Mouse (Mus musculus): ENCODE data around the gene Dlk2. TPM values are rescaled to one million over a fixed set of nuclear protein-coding genes. Genes with fewer than 3 reads are reported as not detected.

Dlk2 gene
- polyA plus RNA-seq, 1 experiment from 2014 or later: 5.7 TPM

- Histone ChIP-seq H3K4me2 (peak within 1 kb of the TSS; percentile 88), H3K27me3 (replicated peaks) (no peaks in the 10 kb centered on the region), H3K9ac (peak within 1 kb of the TSS; percentile 72), H3K9me3 (no peaks in the 10 kb centered on the region), H3K4me1 (peaks cover 4% of the 10 kb centered on the region; the same call in 1 of the 2 replicates), H3K27ac (peak within 1 kb of the TSS; percentile 98), H3K4me3 (replicated peaks) (peak within 1 kb of the TSS; percentile 70), H3K36me3 (peaks cover 16% of the 10 kb centered on the region; the same call in 1 of the 2 replicates)
- WGBS: under 1% methylated on average over 40 of the region's 40 CpGs
- peak; percentile 98 for ATAC-seq (ENCODE audit: insufficient read depth, low FRiP score, low read depth)
Observed at GRCm38 (mm10) chr17:46327906-46328534, 30.8 kb downstream of the Dlk2 start, which contains the start of gene Abcc10. Gene Abcc10 (minus strand): TSS chr17:46328352.

GRCm38 (mm10) chr17:46328723-46329122 is 31.5 kb downstream of the Dlk2 start:
- Histone ChIP-seq H3K9ac (no peak overlapping the region), H3K27ac (peak overlapping the region; percentile 98; the same call in 1 of the 2 replicates)

GRCm38 (mm10) chr17:46336475-46336874 is 39.3 kb downstream of the Dlk2 start:
- Histone ChIP-seq H3K27me3 (replicated peaks) (no peaks in the 10 kb centered on the region), H3K9ac (no peak overlapping the region), H3K27ac (no peak overlapping the region), H3K9me3 (no peaks in the 10 kb centered on the region), H3K36me3 (no peaks in the 10 kb centered on the region), H3K4me1 (no peaks in the 10 kb centered on the region), H3K4me3 (replicated peaks) (no peak overlapping the region), H3K4me2 (no peak overlapping the region)
- ATAC-seq (ENCODE audit: insufficient read depth, low FRiP score, low read depth): no peak
- 21% methylated on average over 5 of the region's 5 CpGs for WGBS

More at GRCm38 (mm10) chr17:46328723-46329122, 31.5 kb downstream of the Dlk2 start:
- WGBS: 64% methylated on average over 6 of the region's 6 CpGs
- no peaks in the 10 kb centered on the region for H3K27me3 ChIP-seq (replicated peaks)
- no peak for ATAC-seq (ENCODE audit: insufficient read depth, low FRiP score, low read depth)
- H3K4me1 ChIP-seq: peaks cover 4% of the 10 kb centered on the region; the same call in 1 of the 2 replicates
- H3K9me3 ChIP-seq: no peaks in the 10 kb centered on the region
- peak overlapping the region; percentile 88 for H3K4me2 ChIP-seq
- peak overlapping the region; percentile 70; the same call in 1 of the 2 replicates for H3K4me3 ChIP-seq (replicated peaks)
- peaks cover 9% of the 10 kb centered on the region; the same call in 1 of the 2 replicates for H3K36me3 ChIP-seq

GRCm38 (mm10) chr17:46341208-46341607 is 44.0 kb downstream of the Dlk2 start:
- no peaks in the 10 kb centered on the region for H3K4me1 ChIP-seq
- ATAC-seq (ENCODE audit: insufficient read depth, low FRiP score, low read depth): no peak
- no peak overlapping the region for H3K4me2 ChIP-seq
- H3K9ac ChIP-seq: no peak overlapping the region
- no peak overlapping the region for H3K27ac ChIP-seq
- H3K4me3 ChIP-seq (replicated peaks): no peak overlapping the region
- H3K36me3 ChIP-seq: no peaks in the 10 kb centered on the region
- H3K9me3 ChIP-seq: no peaks in the 10 kb centered on the region
- 54% methylated on average over 7 of the region's 7 CpGs for WGBS
- no peaks in the 10 kb centered on the region for H3K27me3 ChIP-seq (replicated peaks)

GRCm38 (mm10) chr17:46351026-46351700 is 53.9 kb downstream of the Dlk2 start:
- H3K4me2 ChIP-seq: no peak overlapping the region
- no peaks in the 10 kb centered on the region; the same call in 1 of the 2 replicates for H3K9me3 ChIP-seq
- ATAC-seq (ENCODE audit: insufficient read depth, low FRiP score, low read depth): no peak
- 84% methylated on average over 8 of the region's 8 CpGs for WGBS
- no peaks in the 10 kb centered on the region for H3K4me1 ChIP-seq
- no peak overlapping the region for H3K4me3 ChIP-seq (replicated peaks)
- H3K27me3 ChIP-seq (replicated peaks): no peaks in the 10 kb centered on the region
- no peaks in the 10 kb centered on the region for H3K36me3 ChIP-seq
- no peak overlapping the region for H3K27ac ChIP-seq
- no peak overlapping the region for H3K9ac ChIP-seq

Other genes with a start within 250 kb of the Dlk2 start
- gene Mrps18a, start 186.4 kb upstream of the Dlk2 start, polyA plus RNA-seq (2015; fragmentation: Nextera tagmentation; extraction: Ambion mirVana): 128 and 137 TPM in 2 replicates
- 8.7 and 11.6 TPM in 2 replicates for gene Rsph9, start 153.2 kb upstream of the Dlk2 start, polyA plus RNA-seq (2015; fragmentation: Nextera tagmentation; extraction: Ambion mirVana)
- gene Mad2l1bp, start 143.9 kb upstream of the Dlk2 start, polyA plus RNA-seq (2015; fragmentation: Nextera tagmentation; extraction: Ambion mirVana): 32.9 and 33.3 TPM in 2 replicates
- 34.7 and 35.8 TPM in 2 replicates for gene Gtpbp2, start 136.4 kb upstream of the Dlk2 start, polyA plus RNA-seq (2015; fragmentation: Nextera tagmentation; extraction: Ambion mirVana)
- gene Polh, start 94.8 kb upstream of the Dlk2 start, polyA plus RNA-seq (2015; fragmentation: Nextera tagmentation; extraction: Ambion mirVana): 15.3 and 15.4 TPM in 2 replicates
- 30.1 and 33.3 TPM in 2 replicates for gene Xpo5, start 94.6 kb upstream of the Dlk2 start, polyA plus RNA-seq (2015; fragmentation: Nextera tagmentation; extraction: Ambion mirVana)
- 77.4 and 79.8 TPM in 2 replicates for gene Polr1c, start 49.4 kb upstream of the Dlk2 start, polyA plus RNA-seq (2015; fragmentation: Nextera tagmentation; extraction: Ambion mirVana)
- gene Yipf3, start 49.3 kb upstream of the Dlk2 start, polyA plus RNA-seq (2015; fragmentation: Nextera tagmentation; extraction: Ambion mirVana): 98.2 and 104 TPM in 2 replicates
- 0.58 and 1.1 TPM in 2 replicates for gene Lrrc73, start 43.9 kb upstream of the Dlk2 start, polyA plus RNA-seq (2015; fragmentation: Nextera tagmentation; extraction: Ambion mirVana)
- gene Tjap1, start 14.4 kb upstream of the Dlk2 start, polyA plus RNA-seq (2015; fragmentation: Nextera tagmentation; extraction: Ambion mirVana): 33.8 and 37.2 TPM in 2 replicates
- gene Abcc10, start 30.9 kb downstream of the Dlk2 start, polyA plus RNA-seq (2015; fragmentation: Nextera tagmentation; extraction: Ambion mirVana): 5.3 and 5.9 TPM in 2 replicates
- 8.2 and 9.8 TPM in 2 replicates for gene Zfp318, start 86.3 kb downstream of the Dlk2 start, polyA plus RNA-seq (2015; fragmentation: Nextera tagmentation; extraction: Ambion mirVana)
- gene Crip3, start 131.5 kb downstream of the Dlk2 start, polyA plus RNA-seq (2015; fragmentation: Nextera tagmentation; extraction: Ambion mirVana): 1.3 and 1.9 TPM in 2 replicates
- gene Slc22a7, start 141.0 kb downstream of the Dlk2 start, polyA plus RNA-seq (2015; fragmentation: Nextera tagmentation; extraction: Ambion mirVana): not detected in 2 replicates
- gene Ttbk1, start 190.3 kb downstream of the Dlk2 start, polyA plus RNA-seq (2015; fragmentation: Nextera tagmentation; extraction: Ambion mirVana): 0.27 and 0.31 TPM in 2 replicates
- 47.7 and 49.7 TPM in 2 replicates for gene Dnph1, start 199.3 kb downstream of the Dlk2 start, polyA plus RNA-seq (2015; fragmentation: Nextera tagmentation; extraction: Ambion mirVana)
- gene Cul9, start 249.0 kb downstream of the Dlk2 start, polyA plus RNA-seq (2015; fragmentation: Nextera tagmentation; extraction: Ambion mirVana): 3.2 and 4.6 TPM in 2 replicates

Measured in stomach, embryonic 15.5 days (tissue).